Mouse (Mus musculus): ENCODE measurements around the gene Slc52a3.
A peak's percentile ranks its signal among the peaks of the same experiment; 100 is the strongest.
"Not testable (repeated sequence)": the region's sequence is repeated elsewhere in the genome, so short reads cannot be mapped to it uniquely, and the experiment has no call there.

Slc52a3 gene

DNA sequence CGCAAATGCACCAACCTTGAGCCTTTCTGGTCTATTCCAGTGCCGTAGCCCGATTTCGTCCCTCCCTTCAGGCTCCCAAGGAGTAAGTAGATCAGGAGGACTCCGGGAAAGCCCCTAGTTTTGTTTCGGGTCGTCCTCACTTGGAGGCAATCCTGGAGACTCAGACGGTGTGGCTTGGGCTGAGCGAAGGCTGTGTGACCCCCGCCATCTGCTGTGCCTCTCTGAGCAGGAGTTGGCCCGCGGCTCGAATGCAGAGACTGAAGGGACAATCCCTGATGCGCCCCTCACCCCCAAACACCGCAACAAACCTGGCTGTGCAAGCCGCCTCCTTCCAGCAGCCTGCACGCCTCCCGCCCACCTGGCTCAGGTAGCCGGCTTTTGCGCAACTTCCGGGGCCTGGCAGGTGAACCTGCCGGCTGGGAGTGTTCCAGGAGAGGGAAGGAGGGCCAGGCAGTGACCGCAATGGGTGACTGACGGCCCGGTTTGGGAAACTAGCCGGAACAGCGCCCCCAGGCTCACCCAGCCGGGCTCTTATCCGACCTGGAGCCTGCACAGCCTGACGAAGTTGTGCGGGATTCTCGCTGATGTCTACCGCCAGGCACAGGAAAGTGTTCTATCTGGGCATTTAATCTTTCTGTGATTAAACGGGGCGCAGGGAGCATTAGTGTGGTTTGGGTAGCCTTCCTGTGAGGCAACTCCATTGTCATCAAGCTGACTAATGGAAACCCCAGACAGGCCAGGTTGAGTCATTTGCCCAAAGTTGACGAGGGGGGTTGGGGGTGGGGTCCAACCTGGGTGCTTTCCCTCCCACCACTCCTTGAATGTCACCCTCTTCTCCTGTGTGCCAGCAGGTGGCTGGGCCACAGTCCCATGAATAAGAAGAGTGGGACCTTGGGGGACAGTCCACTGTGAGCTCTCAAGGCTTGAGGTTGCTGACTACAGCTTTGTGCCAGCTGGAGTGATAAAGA lies 22.4 kb upstream of the Slc52a3 start:
- no peak for DNase-seq (ENCODE audit: low spot score in 2 of 2)

DNA sequence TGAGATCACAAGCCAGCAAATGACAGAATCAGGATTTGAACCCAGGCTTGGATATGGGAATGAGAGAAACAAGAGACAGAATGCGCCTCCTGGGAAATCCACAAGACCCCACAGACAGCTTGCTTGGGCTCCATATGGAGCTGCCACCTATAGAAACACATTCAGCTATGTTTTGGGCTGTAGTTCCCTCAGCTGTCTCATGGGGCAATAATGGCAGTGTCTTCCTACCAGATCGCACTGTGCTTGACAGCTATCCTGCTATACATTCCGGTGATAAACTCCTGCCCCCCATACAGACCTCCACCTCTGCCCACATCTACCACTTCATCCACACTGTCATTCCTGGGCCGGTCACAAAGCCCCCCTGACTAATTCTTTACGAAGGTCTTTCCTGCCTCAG lies 21.0 kb upstream of the Slc52a3 start:
- DNase-seq (ENCODE audit: low spot score in 2 of 2), result no peak

DNA sequence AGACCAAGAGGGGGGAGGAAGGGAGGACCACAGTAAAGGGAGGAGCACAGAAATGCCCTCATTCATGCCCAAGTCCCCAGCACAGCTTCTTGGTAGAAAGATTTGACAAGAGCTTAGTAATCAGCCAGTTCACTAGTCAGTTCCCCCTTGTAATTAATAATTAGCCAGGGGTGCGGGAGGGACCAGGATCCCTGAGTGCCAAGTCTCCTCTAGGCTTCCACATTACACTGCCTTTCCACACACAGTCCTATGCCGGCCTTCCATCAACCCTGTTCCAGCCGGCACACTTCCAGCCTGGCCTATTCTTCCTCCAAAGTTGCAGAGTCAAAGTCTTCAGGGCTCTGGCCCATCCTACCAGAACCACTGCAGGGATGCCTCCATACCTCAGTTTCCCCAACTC lies 20.2 kb upstream of the Slc52a3 start:
- DNase-seq (ENCODE audit: low spot score in 2 of 2), result no peak

DNA sequence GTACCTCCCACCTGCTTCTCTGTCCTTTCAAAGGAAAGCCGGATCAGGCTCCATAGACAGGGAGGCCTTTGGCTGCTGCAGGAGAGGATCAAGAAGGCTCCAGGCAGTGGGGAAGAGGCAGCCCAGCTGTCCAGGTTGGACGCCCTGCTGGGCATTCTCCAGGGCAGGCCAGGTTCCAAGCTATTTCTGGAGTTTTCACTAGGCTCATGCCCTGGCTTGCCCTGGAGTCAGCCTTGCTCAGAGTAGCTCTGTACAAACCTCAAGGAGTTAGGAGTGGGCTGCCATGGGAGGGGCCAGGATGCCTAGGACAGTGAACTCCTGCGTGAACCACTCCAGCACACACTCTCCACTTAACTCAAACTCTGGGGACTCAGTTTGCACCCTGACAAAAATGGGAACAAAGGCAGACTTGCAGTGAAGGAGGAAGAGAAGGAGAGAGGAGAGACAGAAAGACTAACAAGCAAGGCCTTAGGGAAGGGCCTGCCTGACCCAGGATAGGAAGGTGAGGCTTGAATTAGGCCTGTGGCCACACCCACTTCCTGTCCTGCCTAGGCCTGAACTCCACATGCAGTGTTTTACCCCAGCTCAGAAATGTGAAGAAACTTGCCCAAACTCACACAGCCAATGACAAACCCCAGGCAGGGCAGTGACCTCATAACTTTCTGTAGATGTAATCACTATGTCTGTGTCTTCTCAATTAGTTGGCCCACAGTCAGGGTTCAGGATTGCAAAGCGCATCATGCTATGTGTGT lies 18.4 kb upstream of the Slc52a3 start:
- DNase-seq (ENCODE audit: low spot score in 2 of 2), result peak in 1 of 2 experiments; percentile 57

DNA sequence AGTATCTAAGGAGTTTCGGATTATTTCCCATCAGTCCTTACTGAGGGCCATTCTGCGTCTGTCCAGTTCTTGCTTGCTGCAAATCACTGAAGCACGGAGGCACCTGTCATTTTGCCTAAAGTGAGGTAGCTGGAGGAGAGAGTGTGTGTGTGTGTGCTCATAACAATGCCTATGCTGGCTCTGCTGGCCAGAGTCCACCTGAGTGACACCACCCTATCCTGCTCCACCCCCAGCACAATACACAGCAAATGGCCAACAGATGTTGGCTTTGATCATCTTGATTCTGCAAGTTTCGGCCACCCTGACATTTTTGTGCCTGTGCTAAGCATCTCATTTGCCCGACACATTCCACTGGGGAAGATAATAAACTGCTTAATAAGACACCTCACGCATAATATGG lies 17.8 kb upstream of the Slc52a3 start:
- DNase-seq (ENCODE audit: low spot score in 2 of 2), result peak in 1 of 2 experiments; percentile 49

DNA sequence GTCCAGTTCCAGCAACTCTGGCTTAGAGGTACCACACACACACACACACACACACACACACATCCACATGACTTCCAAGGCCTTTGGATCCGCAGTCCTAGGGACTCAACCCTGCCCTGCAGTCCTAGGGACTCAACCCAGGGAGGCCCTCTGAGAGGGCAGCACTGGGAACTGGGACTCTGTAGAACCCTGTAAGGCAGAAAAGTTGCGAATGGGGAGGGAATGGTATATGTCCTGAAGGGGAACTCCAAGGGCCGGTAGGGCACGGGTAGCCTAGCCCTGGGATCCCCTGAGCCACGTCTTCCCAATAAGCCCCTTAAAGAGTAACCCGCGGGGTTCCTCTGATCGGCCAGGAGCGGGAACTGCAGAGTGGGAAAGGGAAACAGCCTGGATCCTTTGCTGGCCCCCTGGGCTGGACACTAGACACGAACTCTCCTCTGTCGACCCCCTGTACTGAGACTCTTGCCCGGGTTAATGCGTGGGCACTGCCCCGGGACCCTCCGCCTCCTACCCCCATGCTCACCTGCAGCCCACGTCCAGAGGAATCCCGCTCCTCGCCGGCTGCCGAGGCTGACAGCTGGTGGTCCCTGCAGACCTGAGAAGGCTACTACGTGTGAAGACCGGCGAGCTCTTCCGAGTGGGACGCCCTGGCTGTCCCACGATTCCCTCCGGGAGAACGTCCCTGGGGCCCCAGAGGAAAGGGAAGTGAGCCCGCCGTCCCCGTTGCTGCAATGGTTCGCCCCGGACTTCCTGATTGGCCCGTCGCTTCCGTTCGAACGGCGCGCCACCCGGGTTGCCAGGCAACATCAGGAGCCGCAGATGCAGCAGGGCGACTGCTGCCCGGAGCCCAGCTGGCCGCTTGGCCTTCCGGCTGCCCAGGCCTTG lies 16.6 kb upstream of the Slc52a3 start, which contains the start of gene Fam110a:
Gene Fam110a, minus strand, starts transcription at position 750 of the 885 bp plus-strand sequence.
- peak; percentile 95 for DNase-seq (ENCODE audit: low spot score in 2 of 2)

DNA sequence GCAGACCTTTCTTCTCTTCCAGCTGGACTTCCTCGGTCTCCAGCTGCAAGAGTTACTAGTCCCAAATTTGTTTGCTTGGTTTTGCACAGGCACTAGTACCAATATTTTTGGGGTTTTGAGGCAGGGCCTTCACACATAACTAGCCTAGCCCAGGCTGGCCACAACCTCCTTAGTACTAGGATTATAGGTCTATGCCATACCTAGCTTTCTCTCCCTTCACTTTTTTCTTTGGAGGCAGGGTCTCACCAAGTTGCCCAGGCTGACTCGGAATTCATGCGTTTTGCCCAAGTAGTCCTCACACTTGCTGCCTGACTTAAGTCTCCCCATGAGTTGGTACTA lies 16.0 kb upstream of the Slc52a3 start:
- DNase-seq (ENCODE audit: low spot score in 2 of 2), result no peak

DNA sequence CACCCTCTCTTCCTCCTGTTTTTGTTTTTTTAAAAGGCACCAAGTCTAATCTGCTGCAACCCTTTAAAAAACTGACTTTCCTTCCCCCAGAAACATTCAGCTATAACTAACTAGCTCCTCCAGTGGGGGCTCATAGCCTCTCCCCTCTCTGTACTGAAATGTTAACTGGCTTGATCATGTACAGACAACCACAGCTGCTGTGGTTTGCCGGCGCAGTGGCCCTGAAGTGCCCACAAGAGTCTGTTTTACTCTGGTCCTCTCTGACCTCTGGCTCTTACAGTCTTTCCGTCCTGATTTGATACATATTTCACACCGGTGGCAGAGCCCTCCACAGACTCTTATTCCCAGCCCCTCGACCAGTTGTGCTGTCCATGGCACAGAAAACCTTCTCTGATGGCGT lies 15.0 kb upstream of the Slc52a3 start:
- DNase-seq (ENCODE audit: low spot score in 2 of 2), result no peak

DNA sequence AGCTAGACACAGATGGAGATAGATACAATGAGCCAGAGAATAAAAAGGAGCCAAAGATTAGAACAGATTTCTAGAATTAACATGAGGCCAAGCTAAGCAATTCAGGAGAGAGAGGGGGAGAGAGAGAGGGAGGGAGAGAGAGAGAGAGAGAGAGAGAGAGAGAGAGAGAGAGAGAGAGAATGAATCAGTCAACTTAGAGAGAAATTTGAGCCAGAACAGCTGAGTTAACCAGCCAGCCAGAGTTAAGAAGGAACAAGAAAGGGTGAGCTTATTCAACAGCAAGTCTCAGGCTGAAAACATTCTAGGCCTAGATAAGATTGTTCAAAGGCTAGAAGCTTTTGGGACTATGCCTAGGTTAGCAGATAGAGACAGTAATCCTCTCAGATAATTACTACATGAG lies 13.8 kb upstream of the Slc52a3 start:
- DNase-seq (ENCODE audit: low spot score in 2 of 2), result no peak

DNA sequence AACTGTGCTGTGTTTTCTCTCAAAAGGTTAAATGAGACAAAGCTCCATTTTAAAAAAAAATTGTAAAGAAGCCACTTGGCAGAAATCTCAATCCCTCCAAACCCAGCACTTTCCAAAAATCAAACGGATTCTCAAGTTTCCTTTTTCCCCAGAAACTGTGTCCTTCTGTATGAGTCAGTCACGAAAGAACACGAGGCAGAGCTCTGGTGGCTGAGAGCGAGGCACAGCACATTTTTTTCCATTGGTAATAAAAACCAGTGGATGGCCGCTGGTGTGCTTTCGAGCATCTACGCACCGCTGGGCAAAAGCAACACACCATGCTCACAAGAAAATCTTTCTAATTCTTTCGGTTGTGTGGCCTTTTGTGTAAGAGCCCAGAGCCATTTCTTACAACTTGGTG lies 12.3 kb upstream of the Slc52a3 start:
- no peak for DNase-seq (ENCODE audit: low spot score in 2 of 2)

DNA sequence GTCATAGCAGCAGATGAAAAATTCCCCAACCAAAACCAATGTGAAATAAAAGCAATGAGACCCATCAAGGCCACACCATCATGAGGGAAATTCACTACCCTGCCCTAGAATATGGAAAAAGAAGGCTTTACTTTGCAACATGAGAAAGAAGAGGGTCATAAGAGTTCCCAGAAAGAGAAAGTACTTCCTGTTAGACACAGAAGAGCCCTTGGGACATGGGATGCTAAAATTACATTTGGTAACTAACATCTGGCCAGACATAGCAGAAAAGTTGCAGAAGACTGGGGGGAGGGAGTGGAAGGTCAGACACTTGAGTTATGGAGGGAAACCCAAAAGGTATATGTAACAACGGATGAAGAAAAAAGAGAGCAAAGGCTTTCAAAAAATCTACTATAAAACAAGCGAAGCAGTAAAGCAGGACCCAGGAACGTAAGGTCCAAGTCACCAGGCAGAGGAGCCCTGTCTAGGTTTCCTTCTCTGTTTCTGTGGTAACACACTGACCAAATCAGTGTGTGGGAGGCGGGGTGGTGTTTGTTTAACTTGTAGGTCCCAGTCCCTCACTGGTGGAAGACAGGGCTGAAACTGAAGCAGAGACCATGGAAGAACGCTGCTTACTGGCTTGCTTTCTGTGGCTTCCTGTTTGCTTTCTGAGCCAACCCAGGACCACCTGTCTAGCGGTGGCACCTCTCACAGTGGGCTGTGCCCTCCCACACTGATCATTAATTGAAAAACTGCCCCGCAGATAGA lies 10.7 kb upstream of the Slc52a3 start:
- peak in 1 of 2 experiments; percentile 50 for DNase-seq (ENCODE audit: low spot score in 2 of 2)

DNA sequence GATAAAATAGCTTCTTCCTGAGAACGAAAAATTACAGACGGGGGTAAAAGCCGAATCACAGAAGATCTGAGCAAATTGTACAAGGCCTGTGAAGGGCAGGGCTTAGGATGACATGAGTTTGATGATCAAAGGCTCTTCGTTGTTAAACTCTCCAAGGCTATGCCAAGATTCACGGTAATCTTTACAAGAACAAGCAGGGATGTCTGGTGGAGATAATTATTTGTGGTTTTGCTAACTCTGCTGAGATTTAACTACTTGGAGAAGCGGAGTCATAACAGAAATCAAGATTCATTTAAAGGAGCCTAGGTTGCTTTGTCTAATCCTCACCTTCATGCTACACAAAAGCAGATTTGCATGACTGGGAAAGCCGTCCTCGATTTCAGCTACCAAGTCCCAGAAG lies 9.4 kb upstream of the Slc52a3 start:
- DNase-seq (ENCODE audit: low spot score in 2 of 2), result no peak

DNA sequence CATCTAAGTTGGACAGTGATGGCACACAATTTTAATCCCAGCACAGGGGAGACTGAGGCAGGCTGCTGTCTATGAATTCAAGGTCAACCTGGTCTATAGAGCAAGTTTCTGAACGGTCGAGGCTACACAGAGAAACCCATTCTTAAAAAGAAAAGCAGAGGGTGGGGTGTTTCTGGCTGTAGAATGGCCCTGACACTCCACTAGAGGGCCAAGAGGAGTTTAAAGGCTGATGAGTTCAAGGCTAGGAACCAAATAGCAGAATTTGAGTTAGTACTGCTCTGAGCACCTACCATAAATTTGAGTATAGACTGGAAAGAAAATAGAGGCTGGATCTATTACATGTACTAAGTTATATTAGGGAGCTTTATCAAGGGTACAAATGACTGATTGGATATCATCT lies 7.3 kb upstream of the Slc52a3 start:
- no peak for DNase-seq (ENCODE audit: low spot score in 2 of 2)

DNA sequence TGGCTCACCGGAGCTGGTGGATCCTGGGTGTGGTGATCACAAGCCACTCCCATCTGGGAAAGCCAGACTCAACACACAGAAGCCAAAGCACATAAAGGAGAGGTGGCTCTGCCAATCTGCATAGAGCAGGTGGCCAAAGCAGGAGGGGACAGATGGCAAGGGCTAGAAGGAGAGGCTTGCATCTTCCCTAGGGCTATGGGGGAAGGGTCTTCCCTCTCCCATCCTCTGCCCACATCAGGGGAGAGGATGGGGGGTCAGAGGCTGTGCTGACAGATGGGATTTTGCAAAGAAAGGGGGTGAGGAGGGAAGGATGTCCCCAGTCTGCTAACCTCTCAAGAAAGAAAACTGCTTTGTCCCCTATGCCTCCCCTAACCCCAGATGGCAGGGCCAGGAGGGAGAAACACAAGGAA lies 5.3 kb upstream of the Slc52a3 start:
- DNase-seq (ENCODE audit: low spot score in 2 of 2), result no peak

DNA sequence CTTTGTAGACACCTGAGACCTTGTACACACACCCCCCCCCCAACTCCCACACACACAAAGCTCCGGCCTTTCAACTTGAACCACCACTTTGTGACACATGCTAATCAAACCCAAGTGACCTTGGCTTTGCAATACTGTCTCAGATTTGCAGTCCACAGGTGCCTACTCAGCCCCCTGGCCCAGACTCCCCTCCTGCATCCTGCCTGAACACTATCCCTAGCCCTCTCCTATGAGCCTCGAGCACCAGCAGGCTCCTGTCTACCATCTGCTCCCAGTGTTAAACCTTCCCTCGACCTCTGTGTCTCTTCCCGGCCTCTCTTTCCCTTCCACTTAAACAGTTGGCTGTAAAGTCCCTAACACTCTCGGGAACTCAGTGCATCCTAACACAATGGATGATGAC lies 4.9 kb upstream of the Slc52a3 start:
- DNase-seq (ENCODE audit: low spot score in 2 of 2), result no peak

DNA sequence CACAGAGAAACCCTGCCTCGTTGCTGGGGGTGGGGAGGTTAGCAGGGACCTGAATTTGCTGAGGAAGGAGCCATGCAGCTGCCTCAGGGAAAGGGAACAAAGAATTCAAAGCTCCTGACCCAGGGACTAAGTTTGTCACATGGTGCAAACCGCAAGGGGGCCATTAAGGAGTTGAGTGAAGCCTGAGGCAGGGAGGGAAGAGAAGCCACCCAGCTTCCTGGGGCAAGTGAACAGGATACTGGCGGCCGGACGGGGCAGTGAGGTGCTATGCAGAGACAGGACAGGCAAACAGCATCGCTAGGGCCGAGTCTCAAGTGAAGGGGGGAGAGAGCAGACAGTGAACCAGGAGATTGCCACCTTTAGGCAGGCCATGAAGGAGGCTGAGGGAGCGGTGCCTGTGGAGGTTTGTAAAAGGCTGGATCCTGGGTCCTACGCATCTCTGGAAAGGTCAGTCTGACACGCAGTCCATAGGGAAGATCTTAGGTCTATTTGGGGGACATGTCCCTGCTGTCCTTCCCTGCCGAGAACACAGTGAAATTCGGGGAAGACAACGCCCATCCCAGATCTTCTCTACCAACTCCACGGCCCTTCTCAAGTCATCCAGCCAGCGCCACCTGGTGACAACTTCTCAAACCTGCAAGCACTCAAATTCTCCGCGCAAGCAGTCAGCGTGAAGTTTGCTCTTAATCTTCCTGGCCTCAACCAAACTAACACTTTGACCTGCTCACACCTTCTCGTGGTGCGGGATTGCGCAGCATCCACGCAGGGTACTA lies 1.8 kb upstream of the Slc52a3 start:
- peak; percentile 61 to 80 for DNase-seq (ENCODE audit: low spot score in 2 of 2)

DNA sequence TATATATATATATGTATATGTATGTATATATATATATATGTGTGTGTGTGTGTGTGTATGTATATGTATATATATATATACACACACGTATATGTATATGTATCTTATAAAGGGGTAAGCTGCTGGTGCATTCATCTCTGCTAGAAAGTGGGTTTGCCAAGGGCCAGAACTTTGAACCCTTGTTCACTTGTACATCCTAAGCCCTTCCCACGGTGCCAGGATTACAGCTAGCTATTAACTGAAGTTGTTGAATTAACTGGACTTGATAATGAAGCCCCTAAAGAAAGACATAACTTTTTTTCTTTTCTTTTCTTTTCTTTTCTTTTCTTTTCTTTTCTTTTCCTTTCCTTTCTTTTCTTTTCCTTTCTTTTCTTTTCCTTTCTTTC lies 872 bp downstream of the Slc52a3 start:
- not testable (repeated sequence) for DNase-seq (ENCODE audit: low spot score in 2 of 2)

DNA sequence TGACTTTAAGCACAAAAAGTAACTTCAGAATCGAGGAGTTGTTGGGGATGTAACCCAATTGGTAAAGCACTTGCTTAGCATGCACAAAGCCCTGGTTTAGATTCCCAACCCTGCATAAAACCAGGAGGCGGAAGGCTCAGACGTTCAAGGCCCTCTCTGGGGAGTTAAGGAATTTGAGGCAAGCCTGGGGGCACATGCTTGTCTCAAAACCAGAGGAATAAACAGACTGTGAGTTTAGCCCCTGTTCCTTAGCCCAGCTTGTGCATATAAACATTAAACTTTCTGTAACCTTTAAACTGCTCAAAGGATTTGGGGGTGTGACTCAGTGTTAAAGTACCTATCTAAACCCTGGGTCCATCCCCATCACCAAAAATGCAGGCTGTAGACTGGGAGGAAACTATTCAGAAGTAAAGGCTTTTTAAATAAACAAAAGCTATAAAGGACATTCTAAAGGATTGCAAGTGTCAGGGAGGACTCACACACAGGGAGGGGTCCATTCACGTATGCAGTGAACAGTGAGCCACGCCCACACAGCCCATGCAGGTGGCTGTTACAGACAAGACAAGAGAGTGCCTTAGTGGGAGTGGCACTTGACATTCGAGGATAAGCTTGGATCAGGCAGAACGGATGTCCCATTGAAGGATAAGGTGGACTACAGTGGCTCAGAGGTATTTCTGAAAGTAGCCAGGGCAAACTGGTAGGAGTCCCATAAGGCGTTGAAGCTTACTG lies 1.6 kb downstream of the Slc52a3 start:
- no peak for DNase-seq (ENCODE audit: low spot score in 2 of 2)

DNA sequence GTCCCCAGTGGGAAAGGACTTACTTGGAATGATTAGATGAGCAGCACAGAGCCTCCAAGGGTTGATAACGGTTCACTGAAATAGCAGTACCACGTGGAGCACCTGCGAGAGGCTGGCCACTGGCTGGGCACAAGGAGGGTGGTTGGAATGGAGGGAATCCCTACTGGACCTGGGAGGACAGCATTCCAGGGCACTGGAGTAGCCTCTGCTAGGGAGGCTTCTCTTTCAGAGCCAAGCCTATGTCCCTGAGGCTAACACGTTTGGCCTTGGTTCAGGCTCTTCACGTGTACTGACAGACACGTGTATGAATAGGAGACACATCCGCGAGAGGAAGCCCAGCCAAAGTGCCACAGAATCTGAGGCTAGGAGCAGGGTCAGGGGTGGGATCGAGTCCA lies 2.2 kb downstream of the Slc52a3 start:
- no peak for DNase-seq (ENCODE audit: low spot score in 2 of 2)

DNA sequence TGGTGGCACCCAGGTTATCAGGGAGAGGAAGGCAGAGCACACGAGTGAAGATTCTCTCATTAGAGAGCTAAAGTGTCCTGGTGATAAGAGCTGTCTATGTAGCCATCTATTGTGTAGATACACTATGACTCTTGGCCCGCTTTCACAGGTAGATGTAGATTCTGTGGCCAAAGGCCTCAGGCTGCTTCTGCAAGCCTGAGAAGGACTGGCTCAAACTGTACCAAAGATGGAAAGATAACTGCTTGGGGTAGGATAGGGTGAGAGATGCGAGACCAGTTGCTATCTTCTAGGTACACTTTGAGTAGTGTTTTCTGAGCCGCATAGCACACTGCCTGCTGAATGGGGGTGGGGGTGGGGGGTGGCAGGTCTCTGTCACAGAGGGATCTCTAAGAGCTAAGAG lies 2.6 kb downstream of the Slc52a3 start:
- DNase-seq (ENCODE audit: low spot score in 2 of 2), result no peak
